In genomic region chr6:131292991-131293788, GRCm38 (mm10) we compare ENCODE assay signal across 8 mouse cellular contexts. TPM values are rescaled to one million over a fixed set of nuclear protein-coding genes. Genes with fewer than 3 reads are reported as not detected.
DNase-seq lines count a peak whose midpoint lies in the region; ATAC-seq lines count a peak whose summit lies in the region.

Gene Magohb, minus strand, starts transcription at chr6:131293244.

- ATAC-seq in hindbrain, embryonic 14.5 days (ENCODE audit: low FRiP score), result peak; percentile 94

- peak within 1 kb of the TSS; percentile 71 for H3K4me3 ChIP-seq in hindbrain, embryonic 14.5 days (replicated peaks; ENCODE audit: low read length)

- no peaks in the 10 kb centered on the region for H3K9me3 ChIP-seq in hindbrain, embryonic 14.5 days (ENCODE audit: control insufficient read depth, low read length)

- H3K36me3 ChIP-seq in hindbrain, embryonic 14.5 days (replicated peaks; ENCODE audit: control insufficient read depth, insufficient read depth), result peaks cover 6% of the 10 kb centered on the region

- 2% methylated on average over 51 of the region's 51 CpGs for WGBS in hindbrain, embryonic 14.5 days

- DNase-seq in T-cell, adult 2 months (ENCODE audit: low spot score), result peak; percentile 77
- DNase-seq in cerebellum, postnatal 25 days, result peak; percentile 92 to 95
- DNase-seq in frontal cortex, postnatal 25 days (ENCODE audit: low spot score in 2 of 2), result peak; percentile 77 to 80
- DNase-seq in hindbrain, embryonic 14.5 days (ENCODE audit: low spot score), result peak; percentile 94
- DNase-seq in layer of hippocampus, postnatal 25 days (ENCODE audit: extremely low spot score in 1 of 2, low spot score in 1 of 2), result peak; percentile 92 to 97
- DNase-seq in lung, postnatal 14 days, result peak; percentile 92
- peak; percentile 82 for DNase-seq in ovary, postnatal 36 days (ENCODE audit: low spot score)
- DNase-seq in thymus, postnatal 14 days, result peak; percentile 90

- no peaks in the 10 kb centered on the region for H3K27me3 ChIP-seq in hindbrain, embryonic 14.5 days (ENCODE audit: control insufficient read depth, insufficient read depth, low read length)

- H3K4me2 ChIP-seq in hindbrain, embryonic 14.5 days (replicated peaks), result peak within 1 kb of the TSS; percentile 67

- peak within 1 kb of the TSS; percentile 76 for H3K27ac ChIP-seq in hindbrain, embryonic 14.5 days

- H3K9ac ChIP-seq in hindbrain, embryonic 14.5 days, result peak within 1 kb of the TSS; percentile 82

- peaks cover 5% of the 10 kb centered on the region; the same call in 1 of the 2 replicates for H3K4me1 ChIP-seq in hindbrain, embryonic 14.5 days (replicated peaks; ENCODE audit: control insufficient read depth, insufficient read depth, low read length)

RNA-seq across cellular contexts. Expression of gene Magohb, which starts in this region (rescaled TPM):
- polyA plus RNA-seq in hindbrain, embryonic 14.5 days (2014; fragmentation: Nextera tagmentation; extraction: Ambion mirVana), result 35.0 and 40.3 TPM in 2 replicates
- total RNA-seq in layer of hippocampus, postnatal 25 days (2021), result 10 to 100 TPM; 10.8 to 11.7 TPM

Comparison
In these comparisons a context has a peak if more than half of its experiments do, and no peak if none do; other contexts are left out.
1. Peak in every context shown above with its lines: DNase-seq, ATAC-seq, H3K4me3 ChIP-seq and H3K27ac ChIP-seq.